8 mouse cellular contexts compared by ENCODE assay signal in the genomic region with DNA sequence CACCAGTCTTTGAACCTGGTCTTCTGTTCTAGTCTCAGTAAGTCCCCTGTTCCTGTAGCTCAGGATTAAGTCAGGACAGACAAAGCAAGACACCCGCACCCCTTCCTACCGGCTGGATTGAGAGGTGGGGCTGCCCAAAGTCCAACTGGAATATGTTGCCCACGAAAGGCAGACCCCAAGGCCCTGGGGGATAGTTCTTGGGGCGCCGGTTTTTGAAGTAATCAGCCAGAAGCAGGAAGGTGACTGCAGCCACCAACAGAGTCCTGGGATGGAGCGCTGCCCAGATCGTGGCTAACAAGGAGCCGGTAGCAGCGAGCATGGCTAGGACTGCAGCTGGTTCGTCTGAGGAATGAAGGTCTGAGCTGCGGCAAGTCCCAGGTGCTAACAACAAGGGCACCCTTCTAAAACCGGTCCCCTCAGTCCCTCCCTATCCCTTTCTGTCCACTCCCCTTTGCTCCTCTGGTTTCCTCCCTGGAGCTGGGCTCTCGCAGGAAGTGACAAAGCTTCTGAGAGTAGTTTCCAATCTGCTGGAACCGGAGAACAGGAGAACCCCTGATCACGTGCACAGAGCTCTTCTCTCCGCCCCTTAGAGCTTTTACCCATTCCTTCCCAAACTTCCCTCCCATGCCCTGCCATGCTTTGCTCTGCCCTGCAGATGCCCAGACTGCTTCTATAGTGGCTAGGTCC. TPM values are rescaled to one million over a fixed set of nuclear protein-coding genes. Genes with fewer than 3 reads are reported as not detected.
DNase-seq lines count a peak whose midpoint lies in the region; ATAC-seq lines count a peak whose summit lies in the region.

A gene (minus strand): TSS at position 529 of the 687 bp plus-strand sequence.

- H3K9ac ChIP-seq in hindbrain, embryonic 12.5 days = peak within 1 kb of the TSS; percentile 61
- peak within 1 kb of the TSS; percentile 73 for H3K9ac ChIP-seq in lung, embryonic 16.5 days (ENCODE audit: low read length)

- peak within 1 kb of the TSS; percentile 54 for H3K4me2 ChIP-seq in hindbrain, embryonic 12.5 days (replicated peaks)
- H3K4me2 ChIP-seq in lung, embryonic 16.5 days (ENCODE audit: low read depth, low read length) = peak within 1 kb of the TSS; percentile 73

- H3K4me3 ChIP-seq in hindbrain, embryonic 12.5 days = peak within 1 kb of the TSS; percentile 49
- H3K4me3 ChIP-seq in lung, embryonic 16.5 days (ENCODE audit: low read length) = peak within 1 kb of the TSS; percentile 67

- 6% methylated on average over 16 of the region's 16 CpGs for WGBS in hindbrain, embryonic 12.5 days
- WGBS in lung, embryonic 16.5 days = under 1% methylated on average over 16 of the region's 16 CpGs

- H3K27ac ChIP-seq in hindbrain, embryonic 12.5 days = no peak within 1 kb of the TSS
- H3K27ac ChIP-seq in lung, embryonic 16.5 days (ENCODE audit: low read length) = peak within 1 kb of the TSS; percentile 39

- peak; percentile 68 for DNase-seq in ZHBTc4 (ENCODE audit: low read depth, low spot score)
- DNase-seq in cerebellum, postnatal 36 days = peak; percentile 11 to 19
- DNase-seq in frontal cortex, postnatal 36 days (ENCODE audit: low spot score in 2 of 2) = peak; percentile 36 to 45
- DNase-seq in layer of hippocampus, postnatal 14 days (ENCODE audit: low spot score in 2 of 2) = peak; percentile 42 to 49
- peak; percentile 15 for DNase-seq in ovary, postnatal 14 days (ENCODE audit: low spot score)
- DNase-seq in spleen, postnatal 14 days (ENCODE audit: low spot score in 2 of 2) = no peak

- H3K27me3 ChIP-seq in hindbrain, embryonic 12.5 days = no peaks in the 10 kb centered on the region
- H3K27me3 ChIP-seq in lung, embryonic 16.5 days (ENCODE audit: control insufficient read depth, insufficient read depth, low read depth, low read length) = no peaks in the 10 kb centered on the region

- H3K9me3 ChIP-seq in hindbrain, embryonic 12.5 days (replicated peaks) = no peaks in the 10 kb centered on the region
- no peaks in the 10 kb centered on the region for H3K9me3 ChIP-seq in lung, embryonic 16.5 days (ENCODE audit: control insufficient read depth, low read length)

- peak; percentile 90 for ATAC-seq in hindbrain, embryonic 12.5 days (ENCODE audit: low FRiP score)
- peak; percentile 99 for ATAC-seq in lung, embryonic 16.5 days (ENCODE audit: low read depth)

- H3K36me3 ChIP-seq in hindbrain, embryonic 12.5 days = no peaks in the 10 kb centered on the region
- no peaks in the 10 kb centered on the region for H3K36me3 ChIP-seq in lung, embryonic 16.5 days (ENCODE audit: control insufficient read depth, insufficient read depth, low read length)

- peaks cover 3% of the 10 kb centered on the region; the same call in 1 of the 2 replicates for H3K4me1 ChIP-seq in hindbrain, embryonic 12.5 days
- 0 out of 2 replicates have a peak, but pooled peaks cover 2% of the 10 kb centered on the region for H3K4me1 ChIP-seq in lung, embryonic 16.5 days (replicated peaks; ENCODE audit: control insufficient read depth, insufficient read depth, low read length)

RNA-seq across cellular contexts. Expression of the gene that starts here (rescaled TPM):
- polyA plus RNA-seq in hindbrain, embryonic 12.5 days (2016; fragmentation: Nextera tagmentation; extraction: Ambion mirVana) = 6.3 and 7.6 TPM in 2 replicates
- 10 to 100 TPM; 15.1 to 17.5 TPM for total RNA-seq in layer of hippocampus, postnatal 14 days (2021)
- polyA plus RNA-seq in lung, embryonic 16.5 days (2015; fragmentation: Nextera tagmentation; extraction: Ambion mirVana) = 7.2 TPM in 2 replicates

Comparison
In these comparisons a context has a peak if more than half of its experiments do, and no peak if none do; other contexts are left out.
1. DNase-seq: peak in ZHBTc4 (single experiment), cerebellum, postnatal 36 days (2 of 2), frontal cortex, postnatal 36 days (2 of 2), layer of hippocampus, postnatal 14 days (2 of 2) and ovary, postnatal 14 days (single experiment); none in spleen, postnatal 14 days (0 of 2).